Mouse (Mus musculus): ENCODE results near the gene Diras2. TPM values are rescaled to one million over a fixed set of nuclear protein-coding genes. Genes with fewer than 3 reads are reported as not detected.

Gene Diras2
- total RNA-seq, 2 experiments from 2014 or later = 8.5 to 9.8 TPM

DNA sequence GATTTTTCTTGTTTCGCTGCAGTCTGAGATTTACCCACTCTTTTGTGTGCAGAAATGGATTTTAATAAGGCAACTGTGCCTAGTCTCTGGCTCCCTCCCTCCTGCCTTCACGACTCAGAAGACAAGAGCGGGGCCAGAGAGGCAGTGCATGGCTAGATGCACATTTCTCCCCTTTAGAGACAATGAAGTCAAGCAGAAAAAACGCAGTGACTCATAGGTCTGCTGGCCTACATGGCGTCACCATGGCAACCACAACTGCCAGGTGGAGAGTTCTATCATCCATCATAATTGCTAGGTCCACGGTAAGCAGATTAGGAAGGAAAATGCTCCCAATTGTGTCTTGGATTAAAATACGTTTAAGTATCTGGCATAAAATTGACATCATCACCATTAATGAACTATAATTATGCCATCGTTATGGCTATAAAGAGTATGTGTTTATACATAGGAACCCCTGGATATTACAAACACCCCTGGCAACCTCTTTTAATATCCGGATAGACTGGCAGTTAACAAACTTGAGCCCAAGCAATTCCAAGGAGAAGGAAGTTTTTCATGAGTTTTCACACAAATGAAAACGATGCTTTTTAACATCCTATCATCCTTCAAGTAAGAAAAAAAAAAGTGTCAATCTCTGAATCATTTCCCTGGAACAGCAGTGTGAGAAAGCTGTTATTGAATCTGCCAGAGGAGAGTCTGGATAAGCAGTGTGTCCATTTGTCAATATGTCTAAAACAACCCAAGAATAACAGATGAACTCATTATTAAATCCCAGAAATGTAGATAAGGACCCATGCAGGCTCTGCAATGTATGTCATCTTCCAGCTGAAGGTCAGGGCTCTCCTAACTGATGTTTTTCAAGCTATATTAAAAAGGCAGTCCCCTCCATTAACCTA is 61.0 kb downstream of the Diras2 start:
- DNase-seq (ENCODE audit: low spot score in 2 of 2) = no peak

- DNase-seq (ENCODE audit: low spot score in 2 of 2) = no peak
These were observed 65.9 kb downstream of the Diras2 start for GRCm38 (mm10) chr13:52465141-52465540.

DNA sequence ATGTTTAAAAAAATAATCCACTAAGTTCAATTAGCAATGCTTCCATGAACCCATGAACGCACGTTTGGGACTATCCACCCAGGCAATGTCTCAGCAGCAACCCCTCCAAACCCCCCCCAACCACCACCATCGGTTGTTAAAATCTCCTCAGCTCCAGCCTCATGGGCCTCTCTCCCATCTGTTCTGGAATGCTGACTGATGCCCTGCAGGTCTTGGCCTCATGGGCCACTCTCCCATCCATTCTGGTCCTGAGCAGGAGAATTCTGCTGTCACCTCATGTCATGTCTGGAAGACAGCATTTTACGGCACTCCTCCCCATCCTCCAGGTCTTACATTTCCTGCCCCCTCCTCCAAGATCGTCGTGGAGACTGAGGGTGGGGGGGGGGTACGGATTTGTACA is 71.1 kb downstream of the Diras2 start:
- DNase-seq (ENCODE audit: low spot score in 2 of 2) = no peak

- DNase-seq (ENCODE audit: low spot score in 2 of 2) = no peak
These were observed 73.2 kb downstream of the Diras2 start for GRCm38 (mm10) chr13:52457889-52458324.

GRCm38 (mm10) chr13:52457177-52457888 is 73.7 kb downstream of the Diras2 start:
- DNase-seq (ENCODE audit: low spot score in 2 of 2) = no peak

GRCm38 (mm10) chr13:52455329-52455728 is 75.8 kb downstream of the Diras2 start:
- no peak for DNase-seq (ENCODE audit: low spot score in 2 of 2)

DNA sequence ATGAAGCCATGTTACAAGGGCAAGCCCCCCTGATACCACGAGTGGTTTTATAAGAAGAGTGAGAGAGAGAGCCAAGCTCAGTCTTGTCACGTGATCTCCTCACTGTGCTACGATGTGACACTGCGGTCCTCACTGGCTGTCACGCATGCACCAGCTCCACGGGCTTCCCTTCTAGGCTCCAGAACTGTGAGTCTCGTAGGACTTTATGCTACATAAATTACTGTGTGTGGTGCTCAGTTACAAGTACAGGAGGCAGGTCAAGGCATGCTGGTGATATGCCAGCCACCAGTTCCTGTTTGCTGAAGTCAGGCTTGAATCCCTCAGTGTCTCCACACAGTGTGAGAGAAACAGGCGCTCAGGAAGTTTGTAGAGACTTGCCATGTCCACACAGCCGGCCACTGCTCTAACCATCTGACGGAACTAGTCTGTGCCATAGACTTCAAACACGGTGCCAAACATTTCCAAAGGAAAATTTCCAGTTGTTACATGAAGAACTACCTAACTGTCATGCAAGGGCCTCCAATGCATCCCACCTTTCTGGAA is 76.3 kb downstream of the Diras2 start:
- no peak for DNase-seq (ENCODE audit: low spot score in 2 of 2)

Other genes starting within 250 kb of the Diras2 start
- gene Syk, start 51.9 kb upstream of the Diras2 start, total RNA-seq (2021) = 1 to 10 TPM; 6.9 to 8.7 TPM